In the genomic region with DNA sequence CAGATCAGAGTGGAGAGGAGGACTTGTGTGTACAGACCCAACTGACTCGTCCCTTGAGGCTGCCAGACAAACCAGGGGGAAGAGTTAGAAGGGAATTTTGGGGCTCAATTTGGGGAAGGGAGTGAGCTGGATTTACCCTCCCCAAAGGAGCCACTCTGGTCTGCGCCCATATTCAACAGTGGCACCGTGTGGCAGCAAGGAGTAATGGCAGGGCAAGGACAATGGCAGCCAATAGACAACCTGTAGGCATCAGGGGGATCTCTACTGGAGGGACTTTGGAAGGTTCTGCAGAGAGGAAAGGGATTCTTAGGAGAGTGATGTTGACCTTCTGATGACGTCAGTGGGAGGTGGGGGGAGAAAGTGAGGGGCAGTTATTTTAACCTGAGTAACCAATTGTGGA, we compare ENCODE assay signal across 8 mouse cellular contexts.
A peak's percentile ranks its signal among the peaks of the same experiment; 100 is the strongest.
DNase-seq lines count a peak whose midpoint lies in the region; ATAC-seq lines count a peak whose summit lies in the region.

No protein-coding gene starts in this region.

- no peak for ATAC-seq in megakaryocyte-erythroid progenitor cell, adult 5-6 weeks (replicated peaks; ENCODE audit: low FRiP score, low TSS enrichment, poor library complexity, severe bottlenecking)

- DNase-seq in cerebellum, postnatal 14 days = peak; percentile 50 to 55
- DNase-seq in cerebellum, adult 8-10 months = no peak
- peak; percentile 25 to 55 for DNase-seq in layer of hippocampus, postnatal 10 days (ENCODE audit: low spot score in 2 of 2)
- no peak for DNase-seq in layer of hippocampus, adult 8-10 months (ENCODE audit: low spot score in 2 of 2)
- peak; percentile 23 for DNase-seq in NIH3T3 (ENCODE audit: low read depth)
- DNase-seq in layer of hippocampus, postnatal 36 days = peak; percentile 16 to 18
- DNase-seq in Muller cell, postnatal 12 days (ENCODE audit: inconsistent ontology term) = no peak

Comparison
In these comparisons a context has a peak if more than half of its experiments do, and no peak if none do; other contexts are left out.
1. DNase-seq: peak in cerebellum, postnatal 14 days (2 of 2), layer of hippocampus, postnatal 10 days (2 of 2), NIH3T3 (single experiment) and layer of hippocampus, postnatal 36 days (2 of 2); none in cerebellum, adult 8-10 months (single experiment), layer of hippocampus, adult 8-10 months (0 of 2) and Muller cell, postnatal 12 days (single experiment).